Mouse (Mus musculus): Measurements from ENCODE around the gene Gm20877. TPM values are rescaled to one million over a fixed set of nuclear protein-coding genes. Genes with fewer than 3 reads are reported as not detected.
"Not testable (repeated sequence)": the region's sequence is repeated elsewhere in the genome, so short reads cannot be mapped to it uniquely, and the experiment has no call there.

Gm20877 gene
- total RNA-seq (2012; rRNA removed) = not detected in 2 replicates
- total RNA-seq (2014; rRNA removed) = not detected in 2 replicates
- not detected in 2 replicates for polyA plus RNA-seq (2012; ENCODE audit: insufficient read length, low read depth)

DNA sequence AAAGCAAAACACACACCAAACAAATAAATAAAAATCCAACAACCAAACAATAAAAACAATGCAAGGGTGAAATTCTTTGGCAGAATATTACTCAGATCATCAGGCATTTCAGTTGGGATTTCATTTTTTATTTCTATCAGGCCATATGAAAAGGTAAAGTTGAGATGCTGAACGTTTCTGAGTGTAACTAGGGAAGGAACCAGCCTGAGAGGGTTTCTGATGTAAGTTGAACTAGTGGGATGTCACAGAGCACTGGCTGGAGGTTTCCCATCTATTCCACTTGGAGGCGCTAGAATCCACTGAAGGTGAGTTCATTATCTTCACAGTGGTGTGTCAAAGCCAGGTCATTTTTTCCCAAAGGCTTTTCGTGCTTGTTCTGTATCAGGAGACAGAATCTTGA lies at the start of gene Gm20877:
TSS of gene Gm20877 (plus strand) at position 301 of the 400 bp plus-strand sequence.
- dilution Hi-C loops (cut with MboI; ENCODE audit: extremely low pct_ligation_motif_present, extremely low pct_unique_long_range_greater_than_20kb, low sequenced_read_pairs); H3K9ac ChIP-seq (ENCODE audit: insufficient read depth, low read depth); H3K27ac ChIP-seq (ENCODE audit: insufficient read depth, low read depth); H3K4me2 ChIP-seq (ENCODE audit: insufficient read depth, low read depth, poor library complexity, severe bottlenecking); DNase-seq (ENCODE audit: extremely low read depth); H3K36me3 ChIP-seq (replicated peaks in 1 of 2; ENCODE audit: control insufficient read depth in 1 of 2, insufficient read depth in 1 of 2, low read length in 1 of 2); H3K79me2 ChIP-seq (replicated peaks; ENCODE audit: control insufficient read depth, extremely low read depth, insufficient read depth, poor library complexity, severe bottlenecking); H3K27me3 ChIP-seq (replicated peaks); in situ Hi-C loops (cut with MboI; ENCODE audit: low pct_ligation_motif_present, low pct_unique_long_range_greater_than_20kb, low sequenced_read_pairs); H3K9me3 ChIP-seq (replicated peaks; ENCODE audit: low read length); H3K4me3 ChIP-seq (replicated peaks in 1 of 3; ENCODE audit: low read depth in 2 of 3, low read length in 2 of 3, poor library complexity in 1 of 3); H3K4me1 ChIP-seq (ENCODE audit: control insufficient read depth in 1 of 2, insufficient read depth in 2 of 2): not testable (repeated sequence)
